In genomic region chr4:101172738-101173137, GRCm38 (mm10) we compare ENCODE assay signal across 14 mouse cellular contexts.
A peak's percentile ranks its signal among the peaks of the same experiment; 100 is the strongest.
DNase-seq lines count a peak whose midpoint lies in the region; ATAC-seq and TF ChIP-seq lines count a peak whose summit lies in the region.
"Had no signal": no experiment of that assay in that cellular context is flagged by ENCODE, and none has a peak within 500 bp of the region (broad histone marks: within the 10 kb centered on the region; RNA-seq: fewer than 3 reads in every experiment).

No protein-coding gene starts in this region.

- peaks cover 3% of the 10 kb centered on the region; the same call in 1 of the 2 replicates for H3K36me3 ChIP-seq in forebrain, embryonic 15.5 days

- H3K27me3 ChIP-seq in forebrain, embryonic 15.5 days: no peaks in the 10 kb centered on the region
- H3K27me3 ChIP-seq: limb, embryonic 15.5 days had no signal

- H3K4me2 ChIP-seq in forebrain, embryonic 15.5 days (replicated peaks): no peak overlapping the region
- H3K4me2 ChIP-seq: limb, embryonic 15.5 days; midbrain, embryonic 11.5 days had no signal

- ATAC-seq in hematopoietic stem cell, adult 5-6 weeks (replicated peaks in 1 of 2; ENCODE audit: insufficient read depth in 1 of 2, low FRiP score in 2 of 2, low TSS enrichment in 1 of 2, low read depth in 1 of 2, poor library complexity in 2 of 2, severe bottlenecking in 2 of 2): peak; percentile 87 to 88
- peak; percentile 77 for ATAC-seq in monocyte, adult 5-6 weeks (replicated peaks; ENCODE audit: insufficient number of reproducible peaks, low FRiP score, low TSS enrichment, poor library complexity, severe bottlenecking)
- ATAC-seq in forebrain, embryonic 15.5 days (replicated peaks): no peak

- H3K4me1 ChIP-seq in lung, adult 2 months (ENCODE audit: control insufficient read depth, insufficient read depth, low read length): peaks cover 3% of the 10 kb centered on the region; the same call in 1 of the 2 replicates
- H3K4me1 ChIP-seq in forebrain, embryonic 15.5 days: no peaks in the 10 kb centered on the region
- H3K4me1 ChIP-seq: limb, embryonic 15.5 days had no signal

- WGBS in lung, adult 2 months: 56% methylated on average over 2 of the region's 2 CpGs
- WGBS in forebrain, embryonic 15.5 days: 90% methylated on average over 2 of the region's 2 CpGs

- TF ChIP-seq CTCF in lung, adult 2 months (IDR thresholded peaks at IDR 0.05; ENCODE audit: insufficient read depth, low read length): no peak

- TF ChIP-seq POLR2A in lung, adult 2 months (IDR thresholded peaks at IDR 0.05; ENCODE audit: borderline replicate concordance, extremely low read depth, low read depth, low read length): no peak

- no peak overlapping the region for H3K4me3 ChIP-seq in lung, adult 2 months (replicated peaks; ENCODE audit: extremely low read depth, low read depth, low read length)
- no peak overlapping the region for H3K4me3 ChIP-seq in forebrain, embryonic 15.5 days
- H3K4me3 ChIP-seq: limb, embryonic 15.5 days had no signal

- no peak overlapping the region for H3K9ac ChIP-seq in forebrain, embryonic 15.5 days (replicated peaks)
- H3K9ac ChIP-seq: limb, embryonic 15.5 days had no signal

- DNase-seq in gastrocnemius, adult 18-20 months (ENCODE audit: low spot score): peak; percentile 16
- no peak for DNase-seq in gastrocnemius, postnatal 36 days
- peak; percentile 50 to 59 for DNase-seq in lung, adult 18-20 months
- DNase-seq in lung, adult 2 months: no peak
- DNase-seq in layer of hippocampus, adult 18-20 months (ENCODE audit: low spot score in 2 of 2): no peak
- DNase-seq: cerebellum, adult 8-10 months; heart, postnatal 10 days; kidney, postnatal 14 days; retina, postnatal 1 day had no signal

- H3K9me3 ChIP-seq in forebrain, embryonic 15.5 days: no peaks in the 10 kb centered on the region
- H3K9me3 ChIP-seq: limb, embryonic 15.5 days had no signal

- intact Hi-C loops in gastrocnemius, postnatal 36 days (cut with DNase I): loop anchor here (5.0 kb wide), 1 partner anchor 90 kb away; no protein-coding TSS in a partner anchor

- no peak overlapping the region for H3K27ac ChIP-seq in forebrain, embryonic 15.5 days (replicated peaks)
- H3K27ac ChIP-seq: limb, embryonic 15.5 days had no signal

Comparison
In these comparisons a context has a peak if more than half of its experiments do, and no peak if none do; other contexts are left out.
1. DNase-seq: peak in gastrocnemius, adult 18-20 months (single experiment) and lung, adult 18-20 months (2 of 2); none in gastrocnemius, postnatal 36 days (0 of 2), lung, adult 2 months (single experiment) and layer of hippocampus, adult 18-20 months (0 of 2).